Mouse (Mus musculus) MEL (cell line): Measurements from ENCODE around the gene St13. TPM values are rescaled to one million over a fixed set of nuclear protein-coding genes. Genes with fewer than 3 reads are reported as not detected.

Experiments used
- DNase-seq: peaks from one replicate; pipeline ENCODE4 v3.0.0; 2011; ENCODE audit warnings: low read depth, low spot score
- H3K27ac ChIP-seq: 2 replicates; pipeline ENCODE4 v1.5.1; 2012; ENCODE audit warnings: low read depth, mild to moderate bottlenecking, control low read depth, low read length, moderate library complexity; ENCODE audit not compliant: control insufficient read depth
- H3K27me3 ChIP-seq, 2 experiments: fragments of 150-350 bp in 1 of 2; sonication (generic) in 1 of 2; 2 replicates each; pipeline ENCODE4 v1.6.1; 2012; ENCODE audit warnings: low read length in 2 of 2, mild to moderate bottlenecking in 2 of 2, improper control_type of control experiment in 1 of 2, moderate library complexity in 1 of 2; ENCODE audit not compliant: insufficient read depth in 2 of 2, control insufficient read depth in 1 of 2
- H3K36me3 ChIP-seq, 2 experiments: 2 replicates each; pipeline ENCODE4 v1.6.1; 2012 to 2014; ENCODE audit warnings: low read length in 2 of 2, improper control_type of control experiment in 1 of 2, inconsistent platforms in 1 of 2, mild to moderate bottlenecking in 1 of 2; ENCODE audit not compliant: insufficient read depth in 2 of 2, control insufficient read depth in 1 of 2
- H3K4me1 ChIP-seq, 2 experiments: fragments of 150-350 bp in 1 of 2; sonication (generic) in 1 of 2; 2 replicates each; pipeline ENCODE4 v1.6.1; 2012; ENCODE audit warnings: low read length in 2 of 2, improper control_type of control experiment in 1 of 2, mild to moderate bottlenecking in 1 of 2; ENCODE audit not compliant: insufficient read depth in 2 of 2, control insufficient read depth in 1 of 2
- H3K4me3 ChIP-seq, 2 experiments: fragments of 150-350 bp in 1 of 2; sonication (generic) in 1 of 2; 2 replicates each; pipeline ENCODE4 v1.5.1; 2012; ENCODE audit warnings: low read depth in 2 of 2, low read length in 2 of 2, mild to moderate bottlenecking in 2 of 2, moderate library complexity in 2 of 2, control low read depth in 1 of 2, improper control_type of control experiment in 1 of 2; ENCODE audit not compliant: control insufficient read depth in 1 of 2, insufficient read depth in 1 of 2
- H3K79me2 ChIP-seq: 2 replicates; pipeline ENCODE4 v1.6.1; 2012; ENCODE audit warnings: mild to moderate bottlenecking, low read length, moderate library complexity; ENCODE audit not compliant: control insufficient read depth, poor library complexity, insufficient read depth
- H3K9ac ChIP-seq: 2 replicates; pipeline ENCODE4 v1.6.1; 2012; ENCODE audit warnings: low read depth, mild to moderate bottlenecking, control low read depth, low read length, moderate library complexity; ENCODE audit not compliant: control insufficient read depth, poor library complexity, severe bottlenecking
- H3K9me3 ChIP-seq: fragments of 150-350 bp; sonication (generic); replicated peaks from 2 replicates; pipeline ENCODE4 v1.6.1; 2012; ENCODE audit warnings: mild to moderate bottlenecking, low read length, improper control_type of control experiment, moderate library complexity; ENCODE audit not compliant: insufficient read depth
- BHLHE40 ChIP-seq: IDR thresholded peaks from 2 replicates; pipeline ENCODE4 v1.6.1; 2012; ENCODE audit warnings: low read depth, mild to moderate bottlenecking, inconsistent platforms, low read length, improper control_type of control experiment, borderline replicate concordance
- CHD1 ChIP-seq: IDR thresholded peaks from 2 replicates; pipeline ENCODE4 v1.6.1; 2012; ENCODE audit warnings: low read depth, mild to moderate bottlenecking, inconsistent platforms, low read length, improper control_type of control experiment
- EP300 ChIP-seq, 2 experiments: IDR thresholded peaks; 2 replicates each; pipeline ENCODE4 v1.6.1; 2011; ENCODE audit warnings: improper control_type of control experiment in 2 of 2, low read length in 2 of 2, low read depth in 1 of 2, mild to moderate bottlenecking in 1 of 2
- HCFC1 ChIP-seq: IDR thresholded peaks from 2 replicates; pipeline ENCODE4 v1.6.1; 2012; ENCODE audit warnings: low read depth, mild to moderate bottlenecking, inconsistent platforms, low read length, improper control_type of control experiment, moderate library complexity
- JUND ChIP-seq: IDR thresholded peaks from 2 replicates; pipeline ENCODE4 v1.6.1; 2011; ENCODE audit warnings: low read depth, mild to moderate bottlenecking, improper control_type of control experiment, low read length
- MAZ ChIP-seq: IDR thresholded peaks from 2 replicates; pipeline ENCODE4 v1.6.1; 2012; ENCODE audit warnings: low read depth, mild to moderate bottlenecking, inconsistent platforms, low read length, improper control_type of control experiment
- MEF2A ChIP-seq: IDR thresholded peaks from 2 replicates; pipeline ENCODE4 v1.6.1; 2014; ENCODE audit warnings: low read depth, mild to moderate bottlenecking, inconsistent platforms, low read length, improper control_type of control experiment; ENCODE audit not compliant: poor library complexity, insufficient replicate concordance, severe bottlenecking; ENCODE audit errors: extremely low read depth
- MYB ChIP-seq: IDR thresholded peaks from 2 replicates; pipeline ENCODE4 v1.6.1; 2011; ENCODE audit warnings: mild to moderate bottlenecking, low read depth, low read length, improper control_type of control experiment
- NELFE ChIP-seq: IDR thresholded peaks from 2 replicates; pipeline ENCODE4 v1.6.1; 2011; ENCODE audit warnings: low read depth, low read length, improper control_type of control experiment
- POLR2A ChIP-seq, 2 experiments: IDR thresholded peaks; 2 replicates each; pipeline ENCODE4 v1.6.1; 2011 to 2012; ENCODE audit warnings: low read length in 2 of 2, mild to moderate bottlenecking in 2 of 2, control low read depth in 1 of 2, improper control_type of control experiment in 1 of 2, low read depth in 1 of 2, moderate library complexity in 1 of 2; ENCODE audit not compliant: control insufficient read depth in 1 of 2, insufficient read depth in 1 of 2, poor library complexity in 1 of 2
- POLR2AphosphoS2 ChIP-seq: IDR thresholded peaks from 2 replicates; pipeline ENCODE4 v1.6.1; 2011; ENCODE audit warnings: low read length, improper control_type of control experiment
- POLR2AphosphoS5 ChIP-seq: IDR thresholded peaks from 2 replicates; pipeline ENCODE4 v1.6.1; 2012; ENCODE audit warnings: low read depth, borderline replicate concordance, mild to moderate bottlenecking, inconsistent platforms, low read length, moderate library complexity, mixed read lengths
- RAD21 ChIP-seq: IDR thresholded peaks from 2 replicates; pipeline ENCODE4 v1.6.1; 2011; ENCODE audit warnings: mild to moderate bottlenecking, low read depth, low read length, improper control_type of control experiment
- RCOR1 ChIP-seq: IDR thresholded peaks from 2 replicates; pipeline ENCODE4 v1.6.1; 2012; ENCODE audit warnings: low read depth, mild to moderate bottlenecking, inconsistent platforms, low read length, improper control_type of control experiment
- TAL1 ChIP-seq: IDR thresholded peaks from 2 replicates; pipeline ENCODE4 v1.6.1; 2012; ENCODE audit warnings: mild to moderate bottlenecking, inconsistent platforms, low read length, moderate library complexity, mixed read lengths
- USF1 ChIP-seq: IDR thresholded peaks from 2 replicates; pipeline ENCODE4 v1.6.1; 2014; ENCODE audit warnings: low read depth, mild to moderate bottlenecking, inconsistent platforms, low read length, improper control_type of control experiment, moderate library complexity
- ZKSCAN1 ChIP-seq: IDR thresholded peaks from 2 replicates; pipeline ENCODE4 v1.6.1; 2012; ENCODE audit warnings: low read depth, mild to moderate bottlenecking, inconsistent platforms, low read length, improper control_type of control experiment, moderate library complexity
- ZMIZ1 ChIP-seq: IDR thresholded peaks from 2 replicates; pipeline ENCODE4 v1.6.1; 2012; ENCODE audit warnings: low read depth, mild to moderate bottlenecking, inconsistent platforms, low read length, improper control_type of control experiment, moderate library complexity
- ZNF384 ChIP-seq: IDR thresholded peaks from 2 replicates; pipeline ENCODE4 v1.6.1; 2012; ENCODE audit warnings: low read depth, mild to moderate bottlenecking, inconsistent platforms, low read length, improper control_type of control experiment
- polyA plus RNA-seq, 2 experiments: library from polyadenylated mRNA; stranded (reverse) in 1 of 2; unstranded in 1 of 2; fragments of >175 nt in 1 of 2; fragments of >200 nt in 1 of 2; gene quantifications; 2 replicates each; pipeline versions ENCODE4 v1.2.1 to v1.2.4; 2012; ENCODE audit warnings: low replicate concordance in 2 of 2, low read depth in 1 of 2; ENCODE audit not compliant: insufficient read length in 2 of 2, insufficient read depth in 1 of 2, missing spikeins in 1 of 2
- total RNA-seq: library from RNA; depleted of rRNA; stranded (reverse); fragments of 300-350 nt; gene quantifications from 2 replicates; pipeline ENCODE4 v1.2.3, GENCODE M21; 2012

Gene St13
- total and polyA plus RNA-seq, 3 experiments: 191 to 423 TPM; not detected in 1

DNA sequence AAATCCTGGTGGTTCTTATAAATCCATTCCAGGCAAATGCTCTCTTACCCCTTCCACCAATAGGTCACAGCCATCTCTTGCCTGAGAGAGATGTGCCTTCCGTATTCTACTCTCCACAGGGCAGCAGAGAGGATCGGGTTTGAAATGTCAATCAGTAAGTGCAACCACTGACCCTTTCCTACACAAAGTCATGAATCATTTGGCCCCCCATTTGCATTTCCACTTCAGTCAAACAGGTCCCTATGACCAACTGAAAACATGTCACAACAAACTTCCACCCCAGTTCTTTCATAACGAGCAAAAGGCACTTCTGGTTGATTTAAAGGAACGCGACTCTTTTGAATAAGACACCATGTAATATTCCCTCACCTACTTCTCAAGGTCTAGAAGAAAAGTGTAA lies 40.5 kb downstream of the St13 start:
- Histone ChIP-seq H3K9me3 (no peaks in the 10 kb centered on the region), H3K36me3 (peaks cover 4 to 22% of the 10 kb centered on the region in 2 experiments; a peak in 3 of 4 replicates), H3K9ac (no peak overlapping the region), H3K4me1 (peaks cover 5 to 8% of the 10 kb centered on the region in 2 experiments), H3K27me3 (no peaks in the 10 kb centered on the region), H3K27ac (no peak overlapping the region), H3K4me3 (peak overlapping the region in 1 of 2 experiments; percentile 6; a peak in 2 of 4 replicates), H3K79me2 (peaks cover 8% of the 10 kb centered on the region)
- no peak for TF ChIP-seq POLR2A (IDR thresholded peaks at IDR 0.05; ENCODE audit: control insufficient read depth in 1 of 2, insufficient read depth in 1 of 2, low read depth in 1 of 2, low read length in 2 of 2, poor library complexity in 1 of 2)
- no peak for TF ChIP-seq ZMIZ1
- no peak for TF ChIP-seq RAD21
- TF ChIP-seq HCFC1: no peak
- no peak for TF ChIP-seq TAL1
- no peak for TF ChIP-seq ZNF384
- TF ChIP-seq MEF2A: no peak
- TF ChIP-seq BHLHE40: no peak
- TF ChIP-seq NELFE: no peak
- TF ChIP-seq ZKSCAN1: no peak
- TF ChIP-seq RCOR1: no peak
- DNase-seq: no peak

DNA sequence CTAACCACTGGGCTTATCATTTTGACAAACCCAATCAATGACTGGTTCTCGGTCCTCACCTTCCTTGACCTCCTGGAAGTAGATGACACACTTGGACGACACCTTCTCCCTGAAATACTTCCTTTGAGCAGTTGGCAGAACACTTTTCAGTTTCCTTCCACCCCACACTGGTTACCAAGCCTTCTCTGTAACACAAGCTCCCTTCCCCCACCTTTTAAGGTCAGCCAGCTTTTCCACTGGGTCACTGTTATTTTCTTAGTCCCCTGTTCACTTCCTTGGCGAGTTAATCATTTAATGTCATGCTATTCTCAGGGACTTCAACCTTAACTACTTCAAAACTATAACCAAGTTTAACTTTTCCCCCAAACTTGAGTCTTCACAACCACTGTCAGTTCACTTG lies 40.9 kb downstream of the St13 start:
- Histone ChIP-seq H3K27me3 (no peaks in the 10 kb centered on the region), H3K4me3 (no peak overlapping the region; a peak in 1 of 4 replicates), H3K4me1 (peaks cover 5 to 8% of the 10 kb centered on the region in 2 experiments), H3K36me3 (peaks cover 2 to 22% of the 10 kb centered on the region in 2 experiments; a peak in 3 of 4 replicates), H3K9me3 (no peaks in the 10 kb centered on the region), H3K27ac (no peak overlapping the region), H3K79me2 (peaks cover 8% of the 10 kb centered on the region), H3K9ac (no peak overlapping the region)
- TF ChIP-seq MYB (no peak), JUND (no peak), USF1 (no peak), EP300 (IDR thresholded peaks at IDR 0.05; ENCODE audit: low read depth in 1 of 2, low read length in 2 of 2) (no peak), MAZ (no peak), BHLHE40 (no peak), POLR2AphosphoS5 (no peak), CHD1 (no peak), POLR2AphosphoS2 (no peak)
- no peak for DNase-seq
